Mouse (Mus musculus) adrenal gland, postnatal 10 days (tissue): ENCODE measurements around the gene Ybx1. TPM values are rescaled to one million over a fixed set of nuclear protein-coding genes. Genes with fewer than 3 reads are reported as not detected.

ENCODE experiments used
- DNase-seq: peaks from one replicate; pipeline ENCODE4 v3.0.0; 2021; ENCODE audit warnings: mixed read lengths
- total RNA-seq, 2 experiments: library from RNA; stranded (reverse); gene quantifications; 2 replicates each; pipeline ENCODE4 v1.2.3; 2021

Gene Ybx1
- total RNA-seq, 2 experiments from 2014 or later: 521 to 559 TPM

GRCm38 (mm10) chr4:119234348-119234747 lies 60.1 kb downstream of the Ybx1 start:
- no peak for DNase-seq

- DNase-seq: peak; percentile 65
Observed at GRCm38 (mm10) chr4:119233256-119233901, 61.0 kb downstream of the Ybx1 start.

GRCm38 (mm10) chr4:119232410-119233255 lies 61.8 kb downstream of the Ybx1 start, which contains the start of the genes AU022252 and P3h1:
Gene AU022252, minus strand, starts transcription at chr4:119232712.
Gene P3h1, plus strand, starts transcription at chr4:119232915.
- DNase-seq: peak; percentile 98

Other genes with a start within 250 kb of the Ybx1 start
- 10 to 100 TPM in 1 of 2 experiments, 1 to 10 TPM in 1; 9.1 to 12.9 TPM for gene Slc2a1, start 185.9 kb downstream of the Ybx1 start, total RNA-seq
- gene Zfp691, start 120.4 kb downstream of the Ybx1 start, total RNA-seq: 10 to 100 TPM; 13.5 to 15.9 TPM
- 1 to 10 TPM; 4.9 to 7.5 TPM for gene Ermap, start 104.6 kb downstream of the Ybx1 start, total RNA-seq
- 10 to 100 TPM; 24.6 to 27.8 TPM for gene Svbp, start 99.3 kb downstream of the Ybx1 start, total RNA-seq
- under 1 TPM; 0.27 to 0.39 TPM for gene Tmem269, start 76.4 kb downstream of the Ybx1 start, total RNA-seq
- 10 to 100 TPM; 24.9 to 25.6 TPM for gene AU022252, start 61.9 kb downstream of the Ybx1 start, total RNA-seq
- 10 to 100 TPM; 26.2 to 29.3 TPM for gene P3h1, start 61.7 kb downstream of the Ybx1 start, total RNA-seq
- gene Cldn19, start 39.2 kb downstream of the Ybx1 start, total RNA-seq: under 1 TPM; 0.54 to 0.64 TPM
- gene Ppih, start 25.9 kb upstream of the Ybx1 start, total RNA-seq: 10 to 100 TPM; 20.3 to 26.3 TPM
- 10 to 100 TPM in 1 of 2 experiments, 1 to 10 TPM in 1; 6.7 to 10.5 TPM for gene Ccdc30, start 120.9 kb upstream of the Ybx1 start, total RNA-seq
- gene Ppcs, start 127.8 kb upstream of the Ybx1 start, total RNA-seq: 10 to 100 TPM; 28.8 to 33.2 TPM
- 1 to 10 TPM; 1.9 to 2.6 TPM for gene Zmynd12, start 128.2 kb upstream of the Ybx1 start, total RNA-seq
- 1 to 10 TPM in 1 of 2 experiments, under 1 TPM in 1; 0.60 to 1.2 TPM for gene Rimkla, start 198.0 kb upstream of the Ybx1 start, total RNA-seq
- gene Foxj3, start 242.4 kb upstream of the Ybx1 start, total RNA-seq: 10 to 100 TPM; 29.8 to 39.3 TPM
- gene Frg2f1, start 244.9 kb upstream of the Ybx1 start, total RNA-seq: 10 to 100 TPM; 10.1 to 13.0 TPM